Mouse (Mus musculus) right cerebral cortex, adult 18-20 months (tissue): ENCODE measurements around the gene 1810062G17Rik.

Experiments
- DNase-seq: peaks from one replicate; pipeline ENCODE4 v3.0.0; 2022; ENCODE audit warnings: mixed read lengths

The 1810062G17Rik gene

GRCm38 (mm10) chr3:36511491-36511890 lies 35.8 kb downstream of the 1810062G17Rik start:
- DNase-seq = no peak

DNA sequence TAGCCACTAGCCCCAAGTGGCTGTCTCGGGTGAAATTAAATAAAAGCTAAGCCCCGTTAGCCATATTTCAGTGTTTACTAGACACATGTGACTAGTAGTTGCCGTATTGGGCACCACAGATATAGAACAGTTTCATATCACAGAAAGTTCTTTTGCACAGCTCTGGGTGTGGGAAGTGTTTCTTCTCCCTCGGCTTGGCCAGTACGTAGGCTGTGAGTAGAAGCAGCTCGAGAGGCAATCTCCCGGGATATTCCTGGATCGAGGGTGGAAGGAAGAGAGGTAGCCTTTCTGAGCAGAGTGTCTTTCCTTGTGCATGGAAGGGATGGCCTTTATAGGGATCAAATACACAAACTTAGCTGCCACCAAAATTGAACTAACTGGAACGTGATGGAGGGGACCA lies 40.5 kb downstream of the 1810062G17Rik start:
- DNase-seq = peak; percentile 82

- DNase-seq = peak; percentile 72
Measured at GRCm38 (mm10) chr3:36521073-36522060, 45.6 kb downstream of the 1810062G17Rik start, which contains the start of gene Gm11549. Gm11549 (minus strand) TSS chr3:36521813.

DNA sequence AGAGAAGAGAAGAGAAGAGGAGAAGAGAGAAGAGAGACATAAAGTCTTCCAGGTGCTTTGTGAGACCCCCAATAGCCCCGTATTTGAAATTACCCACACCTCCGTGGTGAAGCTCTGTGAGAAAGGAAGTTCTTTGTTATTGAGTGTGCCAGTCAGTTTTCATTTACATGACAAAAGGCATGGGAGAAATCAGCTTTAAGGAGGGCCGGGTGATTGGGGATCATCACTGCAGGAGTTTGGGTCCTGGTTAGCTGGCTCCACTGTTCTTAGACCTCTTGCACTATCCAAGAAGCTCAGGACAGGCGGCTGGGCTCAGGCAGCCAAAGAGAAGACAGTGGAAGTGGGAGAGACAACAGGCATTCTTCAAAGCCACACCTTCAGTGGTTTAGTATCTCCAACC lies 46.4 kb downstream of the 1810062G17Rik start:
- no peak for DNase-seq

DNA sequence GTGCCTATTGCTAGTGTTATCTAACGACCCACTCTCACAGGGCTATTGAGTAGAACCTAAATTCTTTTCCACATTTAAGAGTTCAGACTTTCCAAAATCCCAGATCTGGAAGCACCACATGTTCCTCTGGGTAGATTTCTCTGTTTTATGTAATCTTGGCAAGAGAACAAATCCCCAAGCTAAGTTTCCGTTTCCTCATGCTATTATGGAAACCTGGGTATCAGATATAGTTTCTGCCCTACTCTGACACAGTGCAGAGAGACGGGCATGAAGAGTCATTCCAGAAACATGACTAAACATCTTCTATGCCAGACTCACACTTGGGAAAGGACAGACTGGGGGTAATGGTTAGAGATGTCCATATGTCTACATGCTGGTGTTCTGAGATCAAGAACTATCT lies 48.7 kb downstream of the 1810062G17Rik start:
- DNase-seq = peak; percentile 15

- DNase-seq = peak; percentile 90
Measured at GRCm38 (mm10) chr3:36530345-36530744, 54.6 kb downstream of the 1810062G17Rik start.

- peak; percentile 33 for DNase-seq
Measured at GRCm38 (mm10) chr3:36530781-36531180, 55.0 kb downstream of the 1810062G17Rik start.

- peak; percentile 59 for DNase-seq
Measured at GRCm38 (mm10) chr3:36531242-36531641, 55.5 kb downstream of the 1810062G17Rik start.
